Mouse (Mus musculus): ENCODE results near the gene Lipc. TPM values are rescaled to one million over a fixed set of nuclear protein-coding genes. Genes with fewer than 3 reads are reported as not detected.

The Lipc gene
- not detected for total RNA-seq (2021)
- long read RNA-seq, experiment 1, result 0 reads
- long read RNA-seq, experiment 2, result 0 reads

DNA sequence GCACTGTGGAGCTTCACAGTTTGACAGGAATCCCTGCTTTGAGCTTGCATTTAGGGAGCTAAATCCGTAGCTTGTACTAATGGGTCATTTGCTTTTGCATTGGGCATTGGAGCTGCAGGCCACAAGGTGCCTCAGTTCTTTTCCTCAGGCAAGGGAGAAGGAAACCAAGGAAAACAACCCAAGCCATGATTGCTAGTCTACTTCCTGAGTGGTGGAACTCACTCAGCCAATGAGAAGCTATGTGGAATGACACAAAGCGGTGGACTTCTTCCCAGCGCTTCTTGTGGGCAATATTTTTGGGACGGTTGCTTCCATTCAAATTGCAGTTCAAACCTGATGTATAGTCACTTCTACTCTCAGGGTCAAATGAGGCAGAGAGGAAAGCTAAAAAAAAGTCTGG lies at the start of gene Lipc:
Gene Lipc (minus strand): TSS at position 101 of the 400 bp plus-strand sequence.
- no peak for DNase-seq
- Histone ChIP-seq H3K4me3 (no peak within 1 kb of the TSS), H3K27ac (no peak within 1 kb of the TSS)
- TF ChIP-seq CTCF (IDR thresholded peaks at IDR 0.05), result no peak
- intact Hi-C loops (cut with DNase I), result no loop called here

DNA sequence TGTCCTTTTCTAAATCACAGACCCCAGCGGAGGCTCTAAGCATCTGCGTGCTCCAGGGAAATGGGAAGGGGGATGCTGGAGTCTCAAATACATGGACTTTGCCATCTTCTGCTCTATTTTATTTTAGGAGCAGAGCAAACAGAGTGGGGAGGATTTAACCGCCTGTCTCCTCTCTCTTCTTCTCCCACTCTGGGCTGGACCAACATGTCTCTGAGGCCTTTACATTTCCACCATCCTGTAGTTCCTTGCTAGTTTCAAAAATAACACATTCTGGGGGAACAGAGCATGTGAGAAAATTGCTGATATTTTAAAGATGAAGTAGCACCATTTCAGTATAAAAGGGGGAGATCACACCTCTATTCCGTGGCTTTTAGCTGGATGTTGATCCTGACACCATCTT lies 47.1 kb upstream of the Lipc start:
- intact Hi-C loops (cut with DNase I), result no loop called here
- TF ChIP-seq CTCF (IDR thresholded peaks at IDR 0.05), result no peak
- no peak for DNase-seq
- Histone ChIP-seq H3K4me3 (no peak overlapping the region), H3K27ac (no peak overlapping the region)

DNA sequence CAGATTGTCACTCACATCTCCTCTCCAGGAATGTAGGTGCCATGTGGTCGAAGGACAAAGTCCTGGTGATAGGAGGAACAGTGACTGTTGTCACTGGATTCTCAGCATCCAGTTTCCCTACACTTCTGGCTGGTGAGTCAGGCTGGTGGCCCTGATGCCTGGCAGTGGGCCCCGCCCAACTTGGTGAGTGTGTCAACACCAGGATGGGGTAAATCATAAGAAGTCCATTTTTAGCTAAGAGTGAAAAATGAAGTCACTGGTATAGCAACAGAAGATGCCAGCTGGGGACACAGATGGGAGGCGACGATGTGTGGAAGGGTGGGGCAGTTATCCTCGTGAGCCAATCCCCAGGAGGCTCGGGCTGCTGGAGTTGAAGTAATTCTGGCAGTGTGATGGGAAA lies 46.7 kb upstream of the Lipc start:
- no peak overlapping the region for H3K4me3 ChIP-seq
- no peak overlapping the region for H3K27ac ChIP-seq
- no peak for DNase-seq
- TF ChIP-seq CTCF (IDR thresholded peaks at IDR 0.05), result no peak
- intact Hi-C loops (cut with DNase I), result no loop called here

DNA sequence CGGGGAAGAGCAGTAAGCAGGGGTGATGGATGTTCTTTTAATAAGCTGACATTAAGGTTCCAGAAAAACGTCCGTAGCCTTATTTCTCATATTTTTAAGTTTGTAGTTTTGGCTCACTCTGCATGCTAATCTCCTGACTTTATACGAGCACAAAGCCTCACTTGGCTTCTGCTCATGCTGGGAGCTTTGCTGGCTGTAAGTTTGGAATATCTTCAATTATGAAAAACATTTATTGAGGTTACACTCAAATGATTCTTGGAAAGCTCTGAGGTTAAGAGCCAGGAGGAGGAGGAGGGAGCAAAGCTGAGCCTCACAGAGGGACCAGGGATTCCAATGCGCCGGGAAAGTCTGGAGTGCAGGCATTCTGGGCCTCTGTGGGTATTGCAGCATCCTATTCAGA lies 41.3 kb upstream of the Lipc start:
- intact Hi-C loops (cut with DNase I), result no loop called here
- H3K4me3 ChIP-seq, result no peak overlapping the region
- no peak for DNase-seq
- H3K27ac ChIP-seq, result no peak overlapping the region
- TF ChIP-seq CTCF (IDR thresholded peaks at IDR 0.05), result no peak

DNA sequence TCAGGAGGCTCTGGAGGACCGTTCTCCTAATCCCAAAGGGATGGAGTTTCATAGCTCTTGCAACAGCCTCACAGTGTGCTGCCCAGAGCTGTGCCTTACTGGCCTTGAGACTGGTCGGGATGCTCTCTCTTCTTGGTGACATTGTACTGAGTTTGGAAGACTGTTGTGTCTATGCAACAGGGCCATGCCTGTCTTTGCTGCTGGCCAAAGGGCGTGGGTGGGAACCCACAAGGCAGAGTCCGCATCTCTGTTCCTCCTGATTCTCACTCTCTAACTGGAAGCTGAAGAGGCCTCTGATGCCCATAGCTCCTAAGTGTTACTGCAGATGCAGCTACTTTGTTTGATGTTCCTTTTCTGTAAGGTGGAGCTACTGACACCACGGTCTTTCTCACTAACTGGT lies 39.4 kb upstream of the Lipc start:
- intact Hi-C loops (cut with DNase I), result no loop called here

DNA sequence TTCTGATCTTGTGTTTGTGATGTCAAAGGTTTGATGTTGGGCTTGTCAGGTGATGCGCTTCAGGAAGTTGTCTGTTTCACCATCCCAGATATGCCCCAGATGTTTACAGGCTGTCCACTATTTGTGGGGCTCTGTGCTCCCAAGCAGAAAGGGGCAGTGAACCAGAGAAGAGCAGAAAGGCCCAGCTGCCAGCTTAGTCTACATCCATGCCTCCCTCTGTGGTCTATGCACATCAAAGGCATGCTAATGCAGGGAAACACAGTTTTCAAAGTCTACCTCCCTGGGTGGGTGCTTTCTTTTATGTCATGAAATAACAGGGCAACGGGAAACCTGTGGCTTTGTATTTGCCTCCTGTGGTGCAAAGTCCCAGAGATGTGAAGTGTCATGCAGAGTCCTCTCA lies 35.2 kb upstream of the Lipc start:
- H3K27ac ChIP-seq, result no peak overlapping the region
- no peak for DNase-seq
- no peak for TF ChIP-seq CTCF (IDR thresholded peaks at IDR 0.05)
- H3K4me3 ChIP-seq, result no peak overlapping the region
- intact Hi-C loops (cut with DNase I), result no loop called here

More for the DNA sequence above, 39.4 kb upstream of the Lipc start:
- Histone ChIP-seq H3K4me3 (no peak overlapping the region), H3K27ac (no peak overlapping the region)
- DNase-seq, result no peak
- TF ChIP-seq CTCF (IDR thresholded peaks at IDR 0.05), result no peak

DNA sequence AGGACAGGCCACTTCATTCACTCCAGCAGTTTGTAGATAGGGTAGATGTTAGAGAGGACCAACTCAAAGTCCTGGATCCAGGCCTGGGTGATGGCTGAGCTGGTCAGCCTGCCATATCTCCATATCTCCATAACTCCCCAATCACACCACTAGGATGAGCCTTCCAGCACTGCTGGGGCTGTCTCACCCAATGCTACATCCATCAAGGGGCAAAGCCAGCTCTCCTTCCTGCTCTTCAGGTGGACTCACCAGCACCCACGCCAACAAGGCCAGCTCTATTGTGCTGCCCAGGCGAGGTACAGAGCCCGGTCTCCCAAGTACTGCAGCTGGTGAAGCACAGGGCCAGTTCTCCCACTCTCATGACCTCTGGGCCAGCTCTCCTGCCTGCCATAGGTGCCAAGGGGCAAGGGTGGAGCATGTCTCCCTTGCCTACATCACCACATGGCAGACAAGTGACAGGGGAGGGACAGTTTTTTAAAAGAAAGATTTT lies 31.0 kb upstream of the Lipc start:
- no peak for TF ChIP-seq CTCF (IDR thresholded peaks at IDR 0.05)
- intact Hi-C loops (cut with DNase I), result no loop called here
- Histone ChIP-seq H3K27ac (no peak overlapping the region), H3K4me3 (no peak overlapping the region)
- DNase-seq, result no peak

DNA sequence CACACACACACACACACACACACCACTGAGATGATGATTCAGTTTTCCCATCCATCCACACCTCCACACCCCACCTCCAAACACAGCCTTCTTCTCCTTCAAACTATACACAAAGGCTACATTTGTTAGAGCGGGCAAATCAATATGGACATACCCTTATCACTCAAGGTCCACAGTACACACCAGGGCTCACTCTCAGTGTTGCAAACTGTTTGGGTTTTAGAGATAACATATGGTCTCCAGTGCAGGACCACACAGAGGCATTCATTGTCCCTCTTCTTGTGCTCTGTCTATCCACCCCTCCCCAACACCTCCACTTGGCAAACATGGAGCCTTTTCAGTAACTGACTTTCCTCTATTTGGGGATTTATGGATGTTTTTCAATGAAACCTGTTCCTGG lies 29.7 kb upstream of the Lipc start:
- intact Hi-C loops (cut with DNase I), result no loop called here

DNA sequence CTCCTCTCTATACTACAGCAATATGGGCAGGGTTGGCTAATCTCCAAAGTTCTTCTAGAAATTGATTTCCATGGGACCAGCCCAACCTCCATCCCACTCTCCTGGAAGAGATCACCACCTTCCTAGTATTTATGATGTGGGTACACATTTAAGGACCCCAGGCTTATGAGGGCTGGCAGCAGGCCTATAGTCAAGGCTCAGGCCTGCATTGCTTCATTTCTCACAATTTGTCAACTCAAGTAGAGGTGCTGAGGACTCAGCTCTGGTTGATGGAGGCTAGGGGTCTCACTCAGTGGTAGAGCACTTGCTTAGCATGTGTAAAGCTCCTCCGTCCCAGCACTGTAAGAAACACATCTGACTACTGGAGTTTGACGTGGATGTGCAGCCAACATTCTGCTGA lies 27.6 kb upstream of the Lipc start:
- intact Hi-C loops (cut with DNase I), result no loop called here
- DNase-seq, result no peak
- no peak for TF ChIP-seq CTCF (IDR thresholded peaks at IDR 0.05)
- H3K4me3 ChIP-seq, result no peak overlapping the region
- H3K27ac ChIP-seq, result no peak overlapping the region

More for the DNA sequence above, 29.7 kb upstream of the Lipc start:
- no peak for TF ChIP-seq CTCF (IDR thresholded peaks at IDR 0.05)
- Histone ChIP-seq H3K27ac (no peak overlapping the region), H3K4me3 (no peak overlapping the region)
- DNase-seq, result no peak

DNA sequence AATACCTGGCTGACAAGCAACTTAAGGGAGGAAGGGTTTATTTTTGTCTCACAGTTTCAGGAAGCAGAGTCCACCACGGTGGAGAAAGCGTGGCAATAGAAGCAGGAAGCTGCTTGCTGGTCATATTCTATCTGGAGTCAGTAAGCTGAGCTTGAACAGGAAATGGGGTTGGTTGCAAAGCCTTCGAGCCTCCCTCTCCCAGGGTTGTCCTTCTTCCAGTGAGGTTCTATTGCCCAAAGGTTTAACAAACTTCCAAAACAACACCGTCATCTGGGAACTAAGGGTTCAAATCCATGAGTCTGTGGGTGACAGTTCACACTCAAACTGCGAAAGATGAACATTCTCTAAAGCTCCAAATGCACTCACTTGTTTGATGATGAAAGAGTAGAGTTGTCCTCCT lies 27.1 kb upstream of the Lipc start:
- H3K4me3 ChIP-seq, result no peak overlapping the region
- no peak overlapping the region for H3K27ac ChIP-seq
- DNase-seq, result no peak
- intact Hi-C loops (cut with DNase I), result no loop called here
- no peak for TF ChIP-seq CTCF (IDR thresholded peaks at IDR 0.05)

DNA sequence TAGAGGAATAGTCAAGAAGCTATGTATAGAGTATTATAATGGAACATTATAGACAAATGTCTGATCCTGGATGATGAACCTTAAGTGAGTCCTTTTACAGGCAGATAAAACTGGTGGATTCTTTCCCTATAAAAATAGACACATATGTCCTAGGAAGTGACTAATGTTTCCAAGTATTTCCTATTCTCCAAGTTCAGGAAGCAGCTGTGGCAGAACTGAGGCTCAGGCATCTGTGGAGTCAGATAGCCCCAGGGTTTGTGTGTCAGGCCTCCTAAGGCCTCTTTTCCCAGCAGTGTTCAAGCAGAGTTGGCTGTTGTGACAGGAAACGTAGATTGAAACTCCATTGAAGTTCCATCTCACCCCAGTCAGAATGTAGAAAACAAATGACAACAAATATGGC lies 25.4 kb upstream of the Lipc start:
- Histone ChIP-seq H3K4me3 (no peak overlapping the region), H3K27ac (no peak overlapping the region)
- no peak for TF ChIP-seq CTCF (IDR thresholded peaks at IDR 0.05)
- DNase-seq, result no peak
- intact Hi-C loops (cut with DNase I), result no loop called here

DNA sequence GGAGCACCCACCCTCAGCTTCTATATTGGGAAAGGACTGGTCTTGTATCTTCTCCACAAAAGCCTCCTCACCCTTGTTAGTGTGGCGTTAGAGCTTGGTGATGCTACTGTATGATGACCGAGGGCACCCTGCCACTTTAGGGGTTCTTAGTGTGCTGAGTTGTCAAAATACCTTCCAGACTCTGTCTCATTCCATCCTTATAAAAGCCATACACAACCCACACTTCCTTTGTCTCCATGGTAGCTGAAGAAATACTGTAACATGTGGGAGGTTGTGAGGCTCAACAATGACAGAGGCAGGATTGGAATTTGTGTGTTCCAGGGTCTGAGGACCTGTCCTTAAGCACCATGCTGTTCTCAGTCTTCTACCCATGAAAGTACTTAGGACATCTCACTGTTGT lies 23.9 kb upstream of the Lipc start:
- H3K27ac ChIP-seq, result no peak overlapping the region
- intact Hi-C loops (cut with DNase I), result no loop called here
- no peak for TF ChIP-seq CTCF (IDR thresholded peaks at IDR 0.05)
- no peak for DNase-seq
- H3K4me3 ChIP-seq, result no peak overlapping the region

DNA sequence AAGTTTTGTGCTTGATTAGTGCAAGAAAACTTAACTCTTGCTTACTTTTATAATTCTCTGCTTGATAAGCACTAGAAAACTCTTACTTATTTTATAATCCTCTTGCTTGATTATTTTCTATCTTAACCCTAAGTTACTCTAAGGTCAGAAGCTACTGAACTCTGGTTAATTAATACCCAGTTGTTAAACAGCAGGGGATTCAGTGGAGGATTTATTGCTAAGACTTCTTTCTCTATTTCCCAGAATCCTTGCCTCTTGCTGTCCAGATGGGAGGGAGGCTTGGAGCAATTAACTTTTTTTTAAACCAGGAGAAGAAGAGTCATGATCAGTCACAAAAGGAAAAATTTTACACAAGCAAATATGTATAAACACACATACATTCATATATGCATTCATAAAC lies 21.3 kb upstream of the Lipc start:
- TF ChIP-seq CTCF (IDR thresholded peaks at IDR 0.05), result no peak
- no peak overlapping the region for H3K4me3 ChIP-seq
- no peak for DNase-seq
- intact Hi-C loops (cut with DNase I), result no loop called here
- H3K27ac ChIP-seq, result no peak overlapping the region

DNA sequence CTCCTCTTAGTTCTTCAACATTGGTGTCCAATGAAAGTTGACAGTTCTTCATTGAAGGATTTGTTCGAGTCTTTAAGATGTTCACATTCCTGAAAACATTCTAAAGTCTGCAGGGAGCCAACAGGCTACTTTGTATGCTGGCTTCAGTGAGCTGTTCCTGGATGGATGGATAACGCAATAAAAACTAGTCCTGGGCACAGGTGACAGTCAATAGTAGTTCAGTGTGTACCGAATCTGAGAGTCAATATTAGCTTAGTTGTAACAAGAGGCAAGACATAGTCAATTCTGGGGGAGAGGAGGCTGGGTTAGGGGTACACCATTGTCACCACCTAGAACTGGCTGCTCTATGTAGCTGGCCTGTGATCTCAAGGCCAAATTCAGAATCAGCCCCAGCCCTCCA lies 17.2 kb upstream of the Lipc start:
- H3K27ac ChIP-seq, result no peak overlapping the region
- intact Hi-C loops (cut with DNase I), result no loop called here
- TF ChIP-seq CTCF (IDR thresholded peaks at IDR 0.05), result no peak
- no peak overlapping the region for H3K4me3 ChIP-seq
- no peak for DNase-seq

Measured in gastrocnemius, adult 2 months (tissue).